Mouse (Mus musculus): ENCODE measurements at regions not wholly inside any gene's neighbourhood (a gene's known extent, or its start where the extent isn't known, plus 50 kb on each side); places are given as distances from the start of the nearest gene placed in this dataset.

- TF ChIP-seq CTCF (IDR thresholded peaks at IDR 0.05; ENCODE audit: low read depth) = no peak
- no peak for TF ChIP-seq EP300 (IDR thresholded peaks at IDR 0.05; ENCODE audit: low read depth)
Observed at GRCm38 (mm10) chr10:30085059-30085458, 115.3 kb downstream of the Cenpw start.

Data from heart, postnatal 0 days (tissue).